Mouse (Mus musculus): Measurements from ENCODE around the gene Tmem229b.
"Not testable (repeated sequence)": the region's sequence is repeated elsewhere in the genome, so short reads cannot be mapped to it uniquely, and the experiment has no call there.

Tmem229b gene

GRCm38 (mm10) chr12:79006478-79007125 lies 825 bp downstream of the Tmem229b start:
- ATAC-seq (ENCODE audit: low TSS enrichment), result peak; percentile 72

- ATAC-seq (ENCODE audit: low TSS enrichment), result no peak
Measured at GRCm38 (mm10) chr12:79006076-79006475, 1.4 kb downstream of the Tmem229b start.

GRCm38 (mm10) chr12:79005456-79005855 lies 2.0 kb downstream of the Tmem229b start:
- no peak for ATAC-seq (ENCODE audit: low TSS enrichment)

GRCm38 (mm10) chr12:79002978-79003377 lies 4.4 kb downstream of the Tmem229b start:
- no peak for ATAC-seq (ENCODE audit: low TSS enrichment)

GRCm38 (mm10) chr12:79002406-79002805 lies 5.0 kb downstream of the Tmem229b start:
- ATAC-seq (ENCODE audit: low TSS enrichment), result no peak

- ATAC-seq (ENCODE audit: low TSS enrichment), result no peak
Measured at GRCm38 (mm10) chr12:78996711-78997110, 10.7 kb downstream of the Tmem229b start.

GRCm38 (mm10) chr12:78996271-78996670 lies 11.2 kb downstream of the Tmem229b start:
- no peak for ATAC-seq (ENCODE audit: low TSS enrichment)

- ATAC-seq (ENCODE audit: low TSS enrichment), result no peak
Measured at GRCm38 (mm10) chr12:78987581-78988081, 19.8 kb downstream of the Tmem229b start.

- peak; percentile 64 for ATAC-seq (ENCODE audit: low TSS enrichment)
Measured at GRCm38 (mm10) chr12:78984035-78984432, 23.4 kb downstream of the Tmem229b start.

GRCm38 (mm10) chr12:78983296-78984034 lies 24.0 kb downstream of the Tmem229b start:
- ATAC-seq (ENCODE audit: low TSS enrichment), result no peak

GRCm38 (mm10) chr12:78981938-78982825 lies 25.2 kb downstream of the Tmem229b start:
- ATAC-seq (ENCODE audit: low TSS enrichment), result peak; percentile 77

GRCm38 (mm10) chr12:78981131-78981530 lies 26.3 kb downstream of the Tmem229b start:
- no peak for ATAC-seq (ENCODE audit: low TSS enrichment)

- ATAC-seq (ENCODE audit: low TSS enrichment), result no peak
Measured at GRCm38 (mm10) chr12:78980683-78981091, 26.7 kb downstream of the Tmem229b start.

- no peak for ATAC-seq (ENCODE audit: low TSS enrichment)
Measured at GRCm38 (mm10) chr12:78977552-78977951, 29.9 kb downstream of the Tmem229b start.

- ATAC-seq (ENCODE audit: low TSS enrichment), result no peak
Measured at GRCm38 (mm10) chr12:78977078-78977477, 30.3 kb downstream of the Tmem229b start.

GRCm38 (mm10) chr12:78975836-78976235 lies 31.6 kb downstream of the Tmem229b start:
- no peak for ATAC-seq (ENCODE audit: low TSS enrichment)

GRCm38 (mm10) chr12:78974767-78975166 lies 32.7 kb downstream of the Tmem229b start:
- no peak for ATAC-seq (ENCODE audit: low TSS enrichment)

- peak; percentile 60; the same call in 1 of the 2 replicates for ATAC-seq (ENCODE audit: low TSS enrichment)
Measured at GRCm38 (mm10) chr12:78973779-78974178, 33.6 kb downstream of the Tmem229b start.

- no peak for ATAC-seq (ENCODE audit: low TSS enrichment)
Measured at GRCm38 (mm10) chr12:78971649-78972048, 35.8 kb downstream of the Tmem229b start.

- ATAC-seq (ENCODE audit: low TSS enrichment), result no peak
Measured at GRCm38 (mm10) chr12:78970725-78971124, 36.7 kb downstream of the Tmem229b start.

GRCm38 (mm10) chr12:78964496-78964895 lies 42.9 kb downstream of the Tmem229b start:
- ATAC-seq (ENCODE audit: low TSS enrichment), result not testable (repeated sequence)

GRCm38 (mm10) chr12:78956405-78956804 lies 51.0 kb downstream of the Tmem229b start:
- no peak for ATAC-seq (ENCODE audit: low TSS enrichment)

Data from frontal cortex, adult (tissue).